In the genomic region with DNA sequence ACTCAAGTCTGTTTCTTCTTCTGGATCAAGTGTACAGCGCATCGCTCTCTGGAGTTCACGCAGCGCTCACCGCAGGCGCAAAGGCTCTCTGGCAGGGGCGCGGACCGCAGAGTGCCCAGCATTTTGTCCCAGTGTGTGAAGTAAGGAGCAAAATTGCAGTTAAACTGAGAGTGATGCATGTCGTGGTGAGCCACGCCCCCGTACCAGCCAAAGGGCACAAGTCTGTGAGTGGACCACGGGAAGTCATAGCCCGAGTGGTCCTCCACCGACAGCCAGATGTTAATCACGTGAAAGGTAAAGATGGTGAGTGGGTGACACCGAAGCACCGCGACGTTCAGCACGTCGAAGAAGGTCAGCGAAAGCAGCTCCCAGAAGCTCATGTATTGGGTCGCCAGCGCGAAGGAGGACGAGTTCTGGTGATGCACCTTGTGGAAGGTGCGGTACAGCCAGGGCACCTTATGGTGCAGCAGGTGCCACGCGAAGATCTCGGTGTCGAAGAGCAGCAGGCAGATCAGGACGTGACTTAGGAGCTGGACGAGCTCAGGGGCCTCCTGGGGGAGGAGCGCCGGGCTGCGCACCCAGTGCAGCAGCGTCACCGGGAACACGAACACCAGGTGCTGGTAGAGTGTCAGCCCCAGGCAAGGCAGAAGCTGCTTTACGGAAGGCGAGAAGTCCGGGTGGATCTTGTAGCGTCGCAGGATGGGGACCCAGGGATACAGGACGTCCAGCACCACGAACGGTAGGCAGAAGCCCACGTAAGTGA, we compare ENCODE assay signal across 8 mouse cellular contexts. TPM values are rescaled to one million over a fixed set of nuclear protein-coding genes. Genes with fewer than 3 reads are reported as not detected.
DNase-seq lines count a peak whose midpoint lies in the region; ATAC-seq and TF ChIP-seq lines count a peak whose summit lies in the region.

No protein-coding gene starts in this region.

- no peaks in the 10 kb centered on the region for H3K9me3 ChIP-seq in forebrain, embryonic 12.5 days
- no peaks in the 10 kb centered on the region for H3K9me3 ChIP-seq in intestine, embryonic 14.5 days (ENCODE audit: control insufficient read depth, low read length)

- no peaks in the 10 kb centered on the region for H3K36me3 ChIP-seq in forebrain, embryonic 12.5 days (replicated peaks)
- H3K36me3 ChIP-seq in intestine, embryonic 14.5 days (ENCODE audit: control insufficient read depth, insufficient read depth, low read length): no peaks in the 10 kb centered on the region
- no peaks in the 10 kb centered on the region for H3K36me3 ChIP-seq in small intestine, adult 2 months (ENCODE audit: control insufficient read depth, insufficient read depth, low read length)

- 5% methylated on average over 49 of the region's 49 CpGs for WGBS in forebrain, embryonic 12.5 days
- 5% methylated on average over 49 of the region's 49 CpGs for WGBS in intestine, embryonic 14.5 days
- WGBS in small intestine, adult 2 months: 8% methylated on average over 49 of the region's 49 CpGs

- TF ChIP-seq CTCF in left cerebral cortex, adult 2 months (IDR thresholded peaks at IDR 0.05): no peak
- TF ChIP-seq CTCF in small intestine, adult 2 months (IDR thresholded peaks at IDR 0.05; ENCODE audit: extremely low read depth, insufficient read length, insufficient replicate concordance, low read depth, low read length): no peak

- peak overlapping the region; percentile 42 for H3K9ac ChIP-seq in forebrain, embryonic 12.5 days
- 0 out of 2 replicates have a peak overlapping the region, but pooled peaks have one; percentile 1 for H3K9ac ChIP-seq in intestine, embryonic 14.5 days (ENCODE audit: low read length)

- H3K4me1 ChIP-seq in forebrain, embryonic 12.5 days: peaks cover 7% of the 10 kb centered on the region
- peaks cover 9% of the 10 kb centered on the region; the same call in 1 of the 2 replicates for H3K4me1 ChIP-seq in intestine, embryonic 14.5 days (replicated peaks; ENCODE audit: control insufficient read depth, insufficient read depth, low read length)
- H3K4me1 ChIP-seq in small intestine, adult 2 months (ENCODE audit: control insufficient read depth, insufficient read depth, insufficient read length, low read length): peaks cover 7% of the 10 kb centered on the region

- no peak for TF ChIP-seq POLR2A in small intestine, adult 2 months (IDR thresholded peaks at IDR 0.05; ENCODE audit: low read depth, low read length)

- H3K27ac ChIP-seq in left cerebral cortex, adult 2 months: no peak overlapping the region
- H3K27ac ChIP-seq in forebrain, embryonic 12.5 days: no peak overlapping the region
- no peak overlapping the region for H3K27ac ChIP-seq in intestine, embryonic 14.5 days (ENCODE audit: low read depth)
- peak overlapping the region; percentile 23; the same call in 1 of the 2 replicates for H3K27ac ChIP-seq in small intestine, adult 2 months (ENCODE audit: insufficient read depth, low read depth, low read length)

- peak in 1 of 2 experiments; percentile 25 for DNase-seq in left cerebral cortex, adult 2 months (ENCODE audit: extremely low spot score in 1 of 2, low spot score in 2 of 2)
- DNase-seq in left cerebral cortex, adult 8-10 months (ENCODE audit: low spot score in 2 of 2): no peak
- peak; percentile 42 for DNase-seq in adrenal gland, adult 2 months
- DNase-seq in intestine, embryonic 14.5 days (ENCODE audit: low spot score): peak; percentile 63
- no peak for DNase-seq in urinary bladder, postnatal 4 days (ENCODE audit: low spot score in 2 of 2)

- H3K27me3 ChIP-seq in forebrain, embryonic 12.5 days: peaks cover 57% of the 10 kb centered on the region
- peaks cover 27% of the 10 kb centered on the region for H3K27me3 ChIP-seq in intestine, embryonic 14.5 days (replicated peaks; ENCODE audit: control insufficient read depth, insufficient read depth, low read length)
- 0 out of 2 replicates have a peak, but pooled peaks cover 11% of the 10 kb centered on the region for H3K27me3 ChIP-seq in small intestine, adult 2 months (ENCODE audit: control insufficient read depth, insufficient read depth, low read length)

- intact Hi-C loops in left cerebral cortex, adult 2 months (cut with DNase I): no loop called here

- ATAC-seq in forebrain, embryonic 12.5 days (ENCODE audit: low FRiP score): peak; percentile 58
- ATAC-seq in intestine, embryonic 14.5 days (replicated peaks; ENCODE audit: low FRiP score, low TSS enrichment, low read depth): peak; percentile 50
- peak; percentile 50 for ATAC-seq in megakaryocyte, adult 5-6 weeks (ENCODE audit: poor library complexity, severe bottlenecking)

- peak overlapping the region; percentile 96 for H3K4me2 ChIP-seq in forebrain, embryonic 12.5 days
- H3K4me2 ChIP-seq in intestine, embryonic 14.5 days (ENCODE audit: low read length): peak overlapping the region; percentile 73

- peak overlapping the region; percentile 52 for H3K4me3 ChIP-seq in left cerebral cortex, adult 2 months
- H3K4me3 ChIP-seq in forebrain, embryonic 12.5 days (replicated peaks): peak overlapping the region; percentile 58
- peak overlapping the region; percentile 49 for H3K4me3 ChIP-seq in intestine, embryonic 14.5 days (ENCODE audit: low read depth, low read length)
- peak overlapping the region; percentile 70 for H3K4me3 ChIP-seq in small intestine, adult 2 months (ENCODE audit: low read depth, low read length)

RNA-seq across cellular contexts. Expression of a gene that starts 0.6 kb away (rescaled TPM):
- total RNA-seq in left cerebral cortex, adult 2 months (2021): under 1 TPM; 0.58 to 0.75 TPM
- 1 to 10 TPM in 2 of 4 experiments, under 1 TPM in 1, not detected in 1; 0.35 to 1.6 (median 1.2) TPM for total RNA-seq in left cerebral cortex, adult 8-10 months (2022)
- total RNA-seq in adrenal gland, adult 2 months (2021): 1 to 10 TPM in 1 of 2 experiments, under 1 TPM in 1; 0.46 to 2.1 TPM
- 5.0 and 9.0 TPM in 2 replicates for polyA plus RNA-seq in adrenal gland, adult 2 months (2012; rRNA removed)
- polyA plus RNA-seq in forebrain, embryonic 12.5 days (2016; fragmentation: Nextera tagmentation; extraction: Ambion mirVana): 1.9 and 2.3 TPM in 2 replicates
- polyA plus RNA-seq in intestine, embryonic 14.5 days (2014; fragmentation: Nextera tagmentation; extraction: Ambion mirVana): 3.2 and 3.3 TPM in 2 replicates
- total RNA-seq in megakaryocyte, adult 5-6 weeks (2015): not detected in 2 replicates
- total RNA-seq in megakaryocyte, adult 5-6 weeks (2017): not detected in 2 replicates
- polyA plus RNA-seq in small intestine, adult 2 months (2012; rRNA removed): 6.6 and 7.6 TPM in 2 replicates

RNA-seq across cellular contexts. Expression of a gene that starts 52.9 kb away (rescaled TPM):
- total RNA-seq in left cerebral cortex, adult 2 months (2021): 10 to 100 TPM; 15.3 to 17.5 TPM
- 10 to 100 TPM; 15.7 to 21.3 (median 17.4) TPM for total RNA-seq in left cerebral cortex, adult 8-10 months (2022)
- 100 to 1,000 TPM; 103 to 185 TPM for total RNA-seq in adrenal gland, adult 2 months (2021)
- polyA plus RNA-seq in adrenal gland, adult 2 months (2012; rRNA removed): 44.2 and 70.9 TPM in 2 replicates
- 16.1 and 16.8 TPM in 2 replicates for polyA plus RNA-seq in forebrain, embryonic 12.5 days (2016; fragmentation: Nextera tagmentation; extraction: Ambion mirVana)
- 28.2 and 31.3 TPM in 2 replicates for polyA plus RNA-seq in intestine, embryonic 14.5 days (2014; fragmentation: Nextera tagmentation; extraction: Ambion mirVana)
- 119 and 136 TPM in 2 replicates for total RNA-seq in megakaryocyte, adult 5-6 weeks (2015)
- total RNA-seq in megakaryocyte, adult 5-6 weeks (2017): 69.1 and 73.0 TPM in 2 replicates
- polyA plus RNA-seq in small intestine, adult 2 months (2012; rRNA removed): 17.9 and 21.7 TPM in 2 replicates

Comparison
In these comparisons a context has a peak if more than half of its experiments do, and no peak if none do; other contexts are left out.
1. DNase-seq: peak in adrenal gland, adult 2 months (single experiment) and intestine, embryonic 14.5 days (single experiment); none in left cerebral cortex, adult 8-10 months (0 of 2) and urinary bladder, postnatal 4 days (0 of 2).
2. Peak in every context shown above with its lines, with median percentiles within 50 percentile points of each other: H3K4me3 ChIP-seq and ATAC-seq.